Mouse (Mus musculus): ENCODE data around the gene Hs3st3b1.

DNA sequence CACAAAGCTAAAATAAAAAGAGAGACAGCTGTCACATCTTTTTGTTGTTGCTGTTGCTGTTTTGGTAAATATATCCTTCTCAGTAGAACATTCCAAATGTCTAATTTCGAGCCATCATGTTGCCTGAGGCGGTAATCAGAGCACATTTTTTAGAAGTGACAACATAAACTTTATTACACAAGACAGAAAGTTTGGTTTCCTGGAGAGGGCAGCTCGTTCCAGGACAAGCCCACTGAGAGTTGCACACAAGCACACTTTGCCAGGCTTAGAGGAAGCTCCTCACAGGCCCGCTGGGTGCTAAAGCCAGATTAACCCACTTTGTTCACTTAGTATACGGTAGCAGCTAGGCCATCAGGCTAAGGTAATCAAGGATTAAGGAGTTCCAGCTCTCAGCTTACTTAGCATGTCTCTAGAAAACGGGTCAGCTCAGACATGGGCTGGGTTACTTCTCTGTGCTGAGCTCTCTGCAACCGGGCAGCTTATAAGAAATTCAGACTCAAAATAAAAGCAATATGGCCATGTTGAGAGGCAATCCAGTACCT is 30.5 kb downstream of the Hs3st3b1 start:
- TF ChIP-seq CTCF (IDR thresholded peaks at IDR 0.05; ENCODE audit: control insufficient read depth, insufficient read depth, low read length) (no peak), POLR2A (IDR thresholded peaks at IDR 0.05; ENCODE audit: borderline replicate concordance, control insufficient read depth, low read depth, low read length) (no peak)

Data from bone marrow, adult 2 months (tissue).